Mouse (Mus musculus): ENCODE measurements around the gene Ptpdc1.

- TF ChIP-seq POLR2A (IDR thresholded peaks at IDR 0.05; ENCODE audit: borderline replicate concordance, extremely low read depth, insufficient read depth, insufficient read length, poor library complexity, severe bottlenecking) (no peak), CTCF (IDR thresholded peaks at IDR 0.05; ENCODE audit: borderline replicate concordance, extremely low read depth, insufficient read depth, insufficient read length) (no peak)
These were observed 43.6 kb upstream of the Ptpdc1 start for GRCm38 (mm10) chr13:48668976-48669534.
